Mouse (Mus musculus) heart, postnatal 0 days (tissue): ENCODE measurements around the gene Znrf3. TPM values are rescaled to one million over a fixed set of nuclear protein-coding genes. Genes with fewer than 3 reads are reported as not detected.

ENCODE experiments used
- ATAC-seq: fragments of 200-750 bp; cut with Nextera tagmentation; 2 replicates; pipeline ENCODE4 v1.8.0; 2017; ENCODE audit warnings: low read depth, moderate number of reproducible peaks, moderate library complexity; ENCODE audit not compliant: insufficient read depth
- DNase-seq: peaks from one replicate; pipeline ENCODE4 v3.0.0-alpha.2; 2016; ENCODE audit warnings: low spot score
- H3K27ac ChIP-seq: fragments of 300-500 bp; sonication (generic); 2 replicates; pipeline ENCODE4 v1.5.1; 2014; ENCODE audit warnings: low read depth, mild to moderate bottlenecking
- H3K27me3 ChIP-seq: fragments of 300-500 bp; sonication (generic); 2 replicates; pipeline ENCODE4 v1.6.1; 2014; ENCODE audit warnings: low read length, mixed read lengths; ENCODE audit not compliant: control insufficient read depth, insufficient read depth
- H3K36me3 ChIP-seq: fragments of 300-500 bp; sonication (generic); replicated peaks from 2 replicates; pipeline ENCODE4 v1.6.1; 2014; ENCODE audit warnings: low read length, mixed read lengths; ENCODE audit not compliant: control insufficient read depth, insufficient read depth
- H3K4me1 ChIP-seq: fragments of 300-500 bp; sonication (generic); 2 replicates; pipeline ENCODE4 v1.6.1; 2014; ENCODE audit warnings: antibody characterized with exemption; ENCODE audit not compliant: control insufficient read depth, insufficient read depth
- H3K4me2 ChIP-seq: fragments of 300-500 bp; sonication (generic); 2 replicates; pipeline ENCODE4 v1.6.1; 2014; ENCODE audit warnings: low read depth, mild to moderate bottlenecking, low read length, moderate library complexity
- H3K4me3 ChIP-seq: fragments of 300-500 bp; sonication (generic); 2 replicates; pipeline ENCODE4 v1.5.1; 2014; ENCODE audit warnings: low read depth, low read length
- H3K9ac ChIP-seq: fragments of 300-500 bp; sonication (generic); replicated peaks from 2 replicates; pipeline ENCODE4 v1.6.1; 2014; ENCODE audit warnings: low read depth, low read length, mixed read lengths
- H3K9me3 ChIP-seq: fragments of 300-500 bp; sonication (generic); replicated peaks from 2 replicates; pipeline ENCODE4 v1.6.1; 2016; ENCODE audit warnings: low read length; ENCODE audit not compliant: control insufficient read depth
- CTCF ChIP-seq: IDR thresholded peaks from 2 replicates; pipeline ENCODE4 v1.5.1; 2016; ENCODE audit warnings: antibody characterized with exemption, control low read depth, low read depth
- EP300 ChIP-seq: IDR thresholded peaks from 2 replicates; pipeline ENCODE4 v1.6.1; 2016; ENCODE audit warnings: antibody characterized with exemption, low read depth
- WGBS: fragments of 180-500 bp; shearing (Covaris S2); extraction: QIAGEN DNeasy Blood & Tissue Kit; methylation state at CpG from one replicate; pipeline ENCODE4 v1.1.7; 2014; 5-methylcytosine and 5-hydroxymethylcytosine counted together
- polyA plus RNA-seq: library from polyadenylated mRNA; unstranded; fragments of >200 nt; fragmentation: Nextera tagmentation; extraction: Ambion mirVana; gene quantifications from 2 replicates; pipeline ENCODE4 v1.2.1, GENCODE M21; 2015
- total RNA-seq: library from RNA; depleted of rRNA; stranded (reverse); fragments of >200 nt; gene quantifications from 2 replicates; pipeline ENCODE4 v1.2.3, GENCODE M21; 2014; ENCODE audit warnings: low replicate concordance

The Znrf3 gene
- total and polyA plus RNA-seq, 2 experiments from 2014 or later: 6.4 to 7.0 TPM

DNA sequence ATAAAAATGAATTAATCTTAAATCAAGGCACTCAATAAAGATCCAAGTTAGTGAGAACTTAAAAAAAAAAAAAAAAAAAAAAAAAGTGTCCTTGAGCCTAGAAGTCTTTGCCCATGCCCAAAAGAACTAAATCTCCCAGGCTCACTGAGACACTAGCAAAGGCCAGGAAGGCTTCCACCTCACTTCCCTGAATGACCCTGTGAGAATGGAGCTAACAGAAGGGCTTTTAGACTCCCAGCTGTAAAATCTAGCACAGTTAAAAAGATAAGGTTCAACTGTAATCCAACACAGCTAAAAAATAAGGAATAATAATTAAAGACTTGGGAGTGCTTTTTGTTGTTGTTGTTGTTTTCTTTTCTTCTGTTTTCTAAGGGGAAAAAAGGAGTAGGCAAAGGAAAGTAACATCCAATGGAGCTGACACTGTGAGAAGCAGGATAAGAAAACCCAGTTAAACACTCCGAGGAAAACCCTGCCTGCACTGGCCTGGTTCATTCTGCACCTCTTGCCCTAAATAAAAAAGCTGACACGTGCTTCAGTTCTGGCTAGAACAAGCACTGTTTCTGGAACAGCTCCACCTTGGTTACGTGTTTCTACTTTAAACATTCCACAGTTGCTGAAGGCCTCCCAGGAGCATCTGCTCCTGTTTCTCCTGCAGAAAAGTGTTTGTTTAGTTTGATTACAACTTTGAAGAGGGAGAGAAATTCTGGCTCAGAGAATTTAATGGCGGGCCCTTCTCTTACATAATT is 23.0 kb downstream of the Znrf3 start:
- Histone ChIP-seq H3K9ac (no peak overlapping the region), H3K4me2 (no peak overlapping the region), H3K27me3 (no peaks in the 10 kb centered on the region), H3K9me3 (no peaks in the 10 kb centered on the region), H3K27ac (peak overlapping the region; percentile 81), H3K4me3 (no peak overlapping the region), H3K36me3 (no peaks in the 10 kb centered on the region), H3K4me1 (peaks cover 32% of the 10 kb centered on the region)
- 24% methylated on average over 4 of the region's 4 CpGs for WGBS
- TF ChIP-seq EP300 (peak; percentile 27; the same call in 1 of the 2 replicates), CTCF (no peak)
- DNase-seq: peak; percentile 68
- no peak; the same call in 1 of the 2 replicates for ATAC-seq

DNA sequence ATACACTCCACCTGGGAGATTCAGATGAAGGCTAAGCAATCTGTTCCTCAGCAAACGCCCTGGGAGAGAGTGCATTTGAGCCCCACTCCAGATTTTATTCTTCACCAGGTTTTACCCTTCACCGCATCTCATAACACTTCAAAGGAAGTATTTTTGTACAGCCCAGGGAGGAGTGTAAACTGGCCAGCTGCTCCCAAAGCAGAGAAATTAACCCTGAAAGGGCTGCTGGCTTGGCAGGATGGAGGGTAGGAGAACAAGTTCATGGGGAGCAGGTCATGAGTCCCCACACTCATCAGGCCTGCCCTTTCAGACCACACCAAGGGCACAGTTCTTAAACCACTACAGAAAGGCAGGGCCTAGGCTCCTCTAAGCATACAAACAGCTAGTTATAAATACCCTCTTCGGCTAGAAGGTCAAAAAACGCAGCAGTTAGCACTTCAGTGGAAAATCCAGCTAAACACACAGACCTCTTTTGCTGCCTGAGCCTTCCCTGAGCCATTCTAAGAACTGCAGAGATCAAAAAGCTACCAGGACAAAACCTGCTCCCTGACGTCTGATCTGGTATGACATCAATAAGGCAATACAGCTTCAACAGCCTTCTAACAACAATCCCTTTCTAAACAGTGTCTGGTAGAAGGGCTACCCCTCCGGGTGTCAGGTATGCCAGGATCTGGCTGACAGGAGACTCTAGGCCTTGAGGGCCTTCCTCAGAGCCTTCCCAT is 28.9 kb downstream of the Znrf3 start:
- Histone ChIP-seq H3K27ac (peak overlapping the region; percentile 74), H3K36me3 (no peaks in the 10 kb centered on the region), H3K27me3 (no peaks in the 10 kb centered on the region), H3K4me1 (peaks cover 50% of the 10 kb centered on the region), H3K9ac (peak overlapping the region; percentile 37), H3K9me3 (no peaks in the 10 kb centered on the region), H3K4me3 (no peak overlapping the region), H3K4me2 (peak overlapping the region; percentile 30; the same call in 1 of the 2 replicates)
- WGBS: 18% methylated on average over 6 of the region's 6 CpGs
- peak; percentile 81 for ATAC-seq
- no peak for TF ChIP-seq CTCF
- TF ChIP-seq EP300: 0 out of 2 replicates have a peak, but pooled peaks have one; percentile 61
- peak; percentile 73 for DNase-seq

DNA sequence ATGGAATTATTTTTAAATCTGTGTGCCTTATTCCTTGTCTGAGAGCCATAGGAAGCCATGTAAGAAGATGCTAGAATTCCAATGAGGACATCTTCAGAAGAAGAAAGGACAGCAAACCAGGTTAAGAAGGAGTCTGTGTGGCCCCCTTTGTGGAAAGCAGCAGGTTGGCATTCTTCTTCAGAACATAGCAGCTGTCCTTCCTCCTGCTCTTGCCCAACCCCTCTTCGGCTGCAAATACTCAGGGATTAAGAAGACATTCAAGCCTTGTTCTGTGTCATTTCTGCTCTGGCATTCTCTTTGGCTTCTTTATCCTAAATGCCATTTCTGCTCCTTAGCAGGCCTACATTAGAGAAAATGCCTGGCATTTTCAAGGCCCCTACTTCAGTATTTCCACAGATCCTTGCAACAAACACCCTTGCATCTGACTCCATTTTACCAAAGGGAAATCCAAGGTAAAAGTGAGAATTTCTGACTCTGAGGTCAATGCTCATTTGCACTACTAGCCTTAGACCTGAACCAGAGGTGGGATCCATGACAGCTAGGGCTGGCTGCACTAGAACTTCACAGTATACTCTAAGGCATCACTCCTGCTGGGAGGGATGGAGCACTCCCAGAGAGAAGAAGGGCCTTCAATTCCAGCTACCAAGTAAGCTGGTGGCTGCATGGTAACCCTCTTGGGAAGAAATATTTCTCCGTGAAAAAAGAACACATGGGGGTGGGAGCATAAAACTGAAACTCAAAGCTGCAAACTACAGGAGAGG is 29.6 kb downstream of the Znrf3 start:
- Histone ChIP-seq H3K9ac (no peak overlapping the region), H3K9me3 (no peaks in the 10 kb centered on the region)
- 36% methylated on average over 2 of the region's 2 CpGs for WGBS

DNA sequence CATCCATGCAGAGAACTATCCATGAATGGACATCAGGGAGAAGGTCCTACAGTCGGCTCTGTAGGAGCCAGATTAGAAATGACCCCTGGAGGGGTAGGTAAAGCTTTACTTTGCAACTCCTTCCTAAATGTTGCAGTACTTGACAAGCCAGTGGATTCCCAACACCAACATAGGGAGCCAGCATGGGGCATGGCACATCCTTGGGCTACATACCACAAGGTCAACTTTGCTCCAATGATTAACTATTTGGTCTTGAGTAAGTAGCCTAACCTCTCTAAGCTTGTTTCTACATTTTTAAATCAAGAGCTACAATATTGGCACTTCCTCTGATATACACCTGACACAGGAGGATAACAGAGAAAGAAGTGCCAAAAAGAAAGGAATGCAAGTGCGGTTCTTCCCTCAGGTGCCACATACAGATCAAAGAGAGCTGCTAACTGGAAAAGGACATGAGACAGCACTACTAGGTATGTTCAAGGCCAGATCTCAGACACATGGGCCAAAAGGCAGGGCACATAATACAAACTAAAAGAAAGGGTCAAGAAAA is 31.9 kb downstream of the Znrf3 start:
- 59% methylated on average over 2 of the region's 2 CpGs for WGBS
- peaks cover 44% of the 10 kb centered on the region for H3K4me1 ChIP-seq
- no peak for TF ChIP-seq CTCF
- no peak for TF ChIP-seq EP300
- H3K9ac ChIP-seq: no peak overlapping the region
- no peak overlapping the region for H3K4me2 ChIP-seq
- ATAC-seq (no peak), DNase-seq (no peak)
- no peaks in the 10 kb centered on the region for H3K27me3 ChIP-seq
- no peak overlapping the region for H3K27ac ChIP-seq
- H3K36me3 ChIP-seq: no peaks in the 10 kb centered on the region
- no peak overlapping the region for H3K4me3 ChIP-seq
- H3K9me3 ChIP-seq: no peaks in the 10 kb centered on the region

More for the DNA sequence above, 29.6 kb downstream of the Znrf3 start:
- no peak overlapping the region for H3K4me2 ChIP-seq
- peak overlapping the region; percentile 74 for H3K27ac ChIP-seq
- DNase-seq (no peak), ATAC-seq (no peak)
- TF ChIP-seq EP300 (no peak), CTCF (no peak)
- peaks cover 48% of the 10 kb centered on the region for H3K4me1 ChIP-seq
- no peaks in the 10 kb centered on the region for H3K27me3 ChIP-seq
- H3K4me3 ChIP-seq: no peak overlapping the region
- no peaks in the 10 kb centered on the region for H3K36me3 ChIP-seq

DNA sequence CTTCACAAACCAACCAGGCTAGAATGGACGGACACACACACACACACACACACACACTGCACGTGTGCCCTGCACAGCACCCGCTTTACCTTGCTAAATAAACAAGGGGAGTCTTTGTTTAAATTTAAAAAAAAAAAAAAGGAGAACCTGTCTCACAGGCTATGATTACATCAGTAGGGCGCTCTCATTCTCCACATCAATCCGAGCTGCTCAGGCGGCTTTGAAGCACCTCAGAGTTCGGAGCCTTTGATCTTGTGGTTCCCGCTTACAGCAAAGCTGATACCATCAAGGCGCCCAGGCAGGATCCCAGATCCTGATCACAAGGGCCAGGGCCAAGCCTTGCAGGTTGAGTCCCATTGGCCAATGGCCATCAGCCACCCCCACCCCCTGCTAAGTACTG is 33.1 kb downstream of the Znrf3 start:
- Histone ChIP-seq H3K27ac (no peak overlapping the region), H3K36me3 (no peaks in the 10 kb centered on the region), H3K4me2 (no peak overlapping the region), H3K9me3 (no peaks in the 10 kb centered on the region), H3K4me1 (peaks cover 39% of the 10 kb centered on the region), H3K4me3 (no peak overlapping the region), H3K9ac (no peak overlapping the region), H3K27me3 (no peaks in the 10 kb centered on the region)
- no peak for TF ChIP-seq EP300
- no peak for TF ChIP-seq CTCF
- ATAC-seq (no peak), DNase-seq (no peak)
- WGBS: 56% methylated on average over 9 of the region's 9 CpGs
